Mouse (Mus musculus) E14TG2a.4 (cell line): ENCODE measurements around the gene Mettl7a1.
"Not testable (repeated sequence)": the region's sequence is repeated elsewhere in the genome, so short reads cannot be mapped to it uniquely, and the experiment has no call there.

ENCODE experiments used
- CTCF ChIP-seq: conservative IDR thresholded peaks from 2 replicates; pipeline ENCODE4 v1.5.1; 2014; ENCODE audit warnings: low read length
- NANOG ChIP-seq: IDR thresholded peaks from 2 replicates; pipeline ENCODE4 v1.6.1; 2014; ENCODE audit warnings: borderline replicate concordance, low read length, mixed read lengths
- POU5F1 ChIP-seq: IDR thresholded peaks from 2 replicates; pipeline ENCODE4 v1.6.1; 2014; ENCODE audit warnings: low read length, borderline replicate concordance

DNA sequence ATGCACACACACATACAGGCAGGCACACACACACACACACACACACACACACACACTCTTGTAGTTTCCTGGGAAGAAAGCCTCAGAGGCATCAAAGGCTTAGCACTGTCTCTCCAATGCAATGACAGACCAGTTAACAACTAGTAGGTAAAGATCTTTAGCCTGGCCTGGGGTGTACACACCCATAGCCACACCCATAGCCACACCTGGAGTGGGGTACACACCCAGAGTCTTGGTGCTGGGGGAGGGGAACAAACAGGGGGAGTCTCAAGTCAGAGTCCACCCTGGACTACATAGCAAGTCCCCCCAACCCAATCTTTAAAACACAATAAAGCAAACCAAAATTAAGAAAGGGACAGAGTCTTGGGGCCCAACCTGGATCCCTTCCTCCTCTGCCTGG, 33.4 kb downstream of the Mettl7a1 start:
- TF ChIP-seq CTCF, NANOG, POU5F1: not testable (repeated sequence)
